Mouse (Mus musculus) CH12.LX (cell line): ENCODE data around the gene Erfe. TPM values are rescaled to one million over a fixed set of nuclear protein-coding genes. Genes with fewer than 3 reads are reported as not detected.

Experiments
- DNase-seq: peaks from one replicate; pipeline ENCODE4 v3.0.0-alpha.2; 2013; ENCODE audit errors: extremely low read depth
- H3K27ac ChIP-seq: 2 replicates; pipeline ENCODE4 v1.5.1; 2012; ENCODE audit warnings: low read depth, mild to moderate bottlenecking, control low read depth, moderate library complexity; ENCODE audit not compliant: insufficient read depth
- H3K27me3 ChIP-seq: replicated peaks from 2 replicates; pipeline ENCODE3; 2012; ENCODE audit warnings: inconsistent platforms
- H3K36me3 ChIP-seq, 2 experiments: replicated peaks in 1 of 2; 2 replicates each; pipeline versions ENCODE3 to v1.6.1; 2012; ENCODE audit warnings: inconsistent platforms in 1 of 2, low read length in 1 of 2, mild to moderate bottlenecking in 1 of 2, mixed read lengths in 1 of 2, moderate library complexity in 1 of 2; ENCODE audit not compliant: control insufficient read depth in 1 of 2, insufficient read depth in 1 of 2
- H3K4me1 ChIP-seq, 2 experiments: 2 replicates each; pipeline ENCODE4 v1.6.1; 2012; ENCODE audit warnings: inconsistent platforms in 1 of 2, moderate library complexity in 1 of 2; ENCODE audit not compliant: insufficient read depth in 2 of 2, control insufficient read depth in 1 of 2
- H3K4me2 ChIP-seq: 2 replicates; pipeline ENCODE4 v1.6.1; 2012; ENCODE audit warnings: low read depth, mild to moderate bottlenecking, control low read depth; ENCODE audit not compliant: poor library complexity, insufficient read depth, severe bottlenecking
- H3K4me3 ChIP-seq, 3 experiments: fragments of 150-350 bp in 1 of 3; sonication (generic) in 1 of 3; replicated peaks in 1 of 3; 2 replicates each; pipeline versions ENCODE3 to v1.5.1; 2011 to 2012; ENCODE audit warnings: low read depth in 2 of 3, low read length in 2 of 3, mild to moderate bottlenecking in 2 of 3, moderate library complexity in 2 of 3, control low read depth in 1 of 3, improper control_type of control experiment in 1 of 3, inconsistent platforms in 1 of 3, mixed read lengths in 1 of 3; ENCODE audit not compliant: poor library complexity in 1 of 3
- H3K79me2 ChIP-seq: replicated peaks from 2 replicates; pipeline ENCODE4 v1.6.1; 2012; ENCODE audit warnings: mild to moderate bottlenecking, moderate library complexity; ENCODE audit not compliant: control insufficient read depth, poor library complexity, insufficient read depth, severe bottlenecking; ENCODE audit errors: extremely low read depth
- H3K9ac ChIP-seq: 2 replicates; pipeline ENCODE4 v1.6.1; 2012; ENCODE audit warnings: low read depth, mild to moderate bottlenecking, control low read depth, moderate library complexity; ENCODE audit not compliant: insufficient read depth
- H3K9me3 ChIP-seq: replicated peaks from 2 replicates; pipeline ENCODE3; 2012; ENCODE audit warnings: low read length, inconsistent platforms, mixed read lengths
- BHLHE40 ChIP-seq: IDR thresholded peaks from 2 replicates; pipeline ENCODE4 v1.6.1; 2011; ENCODE audit warnings: mild to moderate bottlenecking, low read depth, low read length, improper control_type of control experiment
- E2F4 ChIP-seq: IDR thresholded peaks from 2 replicates; pipeline ENCODE4 v1.6.1; 2011; ENCODE audit warnings: low read depth, low read length, improper control_type of control experiment; ENCODE audit not compliant: insufficient replicate concordance
- EP300 ChIP-seq: IDR thresholded peaks from 2 replicates; pipeline ENCODE4 v1.6.1; 2011; ENCODE audit warnings: low read length, improper control_type of control experiment
- ETS1 ChIP-seq: conservative IDR thresholded peaks from 2 replicates; pipeline ENCODE4 v1.6.1; 2012; ENCODE audit warnings: low read depth, mild to moderate bottlenecking, inconsistent platforms, low read length, improper control_type of control experiment, moderate library complexity
- JUND ChIP-seq: conservative IDR thresholded peaks from 2 replicates; pipeline ENCODE4 v1.6.1; 2011; ENCODE audit warnings: low read depth, low read length, improper control_type of control experiment
- KAT2A ChIP-seq: IDR thresholded peaks from 2 replicates; pipeline ENCODE4 v1.6.1; 2012; ENCODE audit warnings: low read length, improper control_type of control experiment, inconsistent platforms; ENCODE audit not compliant: insufficient replicate concordance
- MAFK ChIP-seq: IDR thresholded peaks from 2 replicates; pipeline ENCODE4 v1.6.1; 2011; ENCODE audit warnings: low read length, improper control_type of control experiment; ENCODE audit not compliant: insufficient replicate concordance
- MAX ChIP-seq: IDR thresholded peaks from 2 replicates; pipeline ENCODE4 v1.6.1; 2011; ENCODE audit warnings: low read length, improper control_type of control experiment
- MXI1 ChIP-seq: IDR thresholded peaks from 2 replicates; pipeline ENCODE4 v1.6.1; 2011; ENCODE audit warnings: mild to moderate bottlenecking, low read depth, low read length, improper control_type of control experiment
- MYC ChIP-seq: IDR thresholded peaks from 2 replicates; pipeline ENCODE4 v1.6.1; 2011; ENCODE audit warnings: low read depth, mild to moderate bottlenecking, improper control_type of control experiment, low read length
- NELFE ChIP-seq: IDR thresholded peaks from 2 replicates; pipeline ENCODE4 v1.6.1; 2011; ENCODE audit warnings: low read depth, low read length, improper control_type of control experiment
- PAX5 ChIP-seq: IDR thresholded peaks from 2 replicates; pipeline ENCODE4 v1.6.1; 2012; ENCODE audit warnings: low read length, inconsistent platforms, mixed read lengths
- POLR2A ChIP-seq: IDR thresholded peaks from 2 replicates; pipeline ENCODE4 v1.6.1; 2011; ENCODE audit warnings: low read depth, mild to moderate bottlenecking, improper control_type of control experiment, low read length
- POLR2AphosphoS2 ChIP-seq: IDR thresholded peaks from 2 replicates; pipeline ENCODE4 v1.6.1; 2011; ENCODE audit warnings: low read depth, low read length, improper control_type of control experiment
- RCOR1 ChIP-seq: conservative IDR thresholded peaks from 2 replicates; pipeline ENCODE4 v1.6.1; 2012; ENCODE audit warnings: low read depth, mild to moderate bottlenecking, inconsistent platforms, low read length, improper control_type of control experiment
- SIN3A ChIP-seq: IDR thresholded peaks from 2 replicates; pipeline ENCODE4 v1.6.1; 2012; ENCODE audit warnings: low read length, improper control_type of control experiment, inconsistent platforms
- TBP ChIP-seq: conservative IDR thresholded peaks from 2 replicates; pipeline ENCODE4 v1.6.1; 2011; ENCODE audit warnings: low read depth, low read length, improper control_type of control experiment
- TCF12 ChIP-seq: IDR thresholded peaks from 2 replicates; pipeline ENCODE4 v1.6.1; 2014; ENCODE audit warnings: low read depth, mild to moderate bottlenecking, inconsistent platforms, low read length, improper control_type of control experiment
- UBTF ChIP-seq: IDR thresholded peaks from 2 replicates; pipeline ENCODE4 v1.6.1; 2012; ENCODE audit warnings: low read depth, mild to moderate bottlenecking, inconsistent platforms, low read length, improper control_type of control experiment, moderate library complexity
- ZNF384 ChIP-seq: IDR thresholded peaks from 2 replicates; pipeline ENCODE4 v1.6.1; 2012; ENCODE audit warnings: low read depth, low read length, improper control_type of control experiment, inconsistent platforms
- dilution Hi-C: fragments of 300-500 bp; cut with MboI; formaldehyde crosslinking; loops from 2 replicates; pipeline ENCODE4 v1.14.3; 2020; ENCODE audit warnings: low sequenced_read_pairs; ENCODE audit not compliant: extremely low pct_unique_long_range_greater_than_20kb, extremely low pct_ligation_motif_present
- in situ Hi-C: fragments of 300-500 bp; cut with MboI; formaldehyde crosslinking; loops from 3 replicates; pipeline ENCODE4 v1.14.3; 2019; ENCODE audit warnings: low sequenced_read_pairs, low pct_ligation_motif_present, low pct_unique_long_range_greater_than_20kb, mixed read lengths
- polyA plus RNA-seq: library from polyadenylated mRNA; unstranded; fragments of >175 nt; gene quantifications from 2 replicates; pipeline ENCODE4 v1.2.1, GENCODE M21; 2012; ENCODE audit warnings: low read depth; ENCODE audit not compliant: insufficient read length
- total RNA-seq, 2 experiments: library from RNA; depleted of rRNA; stranded (reverse); fragments of 300-350 nt in 1 of 2; fragments of >200 nt in 1 of 2; gene quantifications; 2 replicates each; pipeline ENCODE4 v1.2.3; 2012 to 2014

Gene Erfe
- total and polyA plus RNA-seq, 3 experiments: 2.2 to 8.4 (median 2.3) TPM

GRCm38 (mm10) chr1:91419862-91420600 is 53.8 kb downstream of the Erfe start:
- peaks cover 0 to 6% of the 10 kb centered on the region in 2 experiments; a peak in 2 of 4 replicates for H3K4me1 ChIP-seq
- no peak overlapping the region for H3K4me2 ChIP-seq
- no peaks in the 10 kb centered on the region for H3K27me3 ChIP-seq
- dilution Hi-C loops (no loop called here), in situ Hi-C loops (loop anchor here (10.0 kb wide), 1 partner anchor 145 kb away; no protein-coding TSS in a partner anchor)
- H3K79me2 ChIP-seq: no peaks in the 10 kb centered on the region
- no peak overlapping the region for H3K9ac ChIP-seq
- no peak for DNase-seq
- H3K9me3 ChIP-seq: no peaks in the 10 kb centered on the region
- H3K4me3 ChIP-seq: no peak overlapping the region
- peaks cover 41 to 69% of the 10 kb centered on the region in 2 experiments for H3K36me3 ChIP-seq
- no peak for TF ChIP-seq KAT2A
- TF ChIP-seq MAX: no peak
- no peak for TF ChIP-seq POLR2AphosphoS2
- TF ChIP-seq JUND: no peak
- TF ChIP-seq ZNF384: no peak
- TF ChIP-seq MXI1: no peak
- no peak for TF ChIP-seq EP300
- TF ChIP-seq E2F4: no peak
- no peak for TF ChIP-seq RCOR1
- no peak for TF ChIP-seq PAX5
- TF ChIP-seq BHLHE40: no peak
- TF ChIP-seq UBTF: no peak
- no peak for TF ChIP-seq ETS1
- TF ChIP-seq SIN3A: no peak
- no peak overlapping the region for H3K27ac ChIP-seq

DNA sequence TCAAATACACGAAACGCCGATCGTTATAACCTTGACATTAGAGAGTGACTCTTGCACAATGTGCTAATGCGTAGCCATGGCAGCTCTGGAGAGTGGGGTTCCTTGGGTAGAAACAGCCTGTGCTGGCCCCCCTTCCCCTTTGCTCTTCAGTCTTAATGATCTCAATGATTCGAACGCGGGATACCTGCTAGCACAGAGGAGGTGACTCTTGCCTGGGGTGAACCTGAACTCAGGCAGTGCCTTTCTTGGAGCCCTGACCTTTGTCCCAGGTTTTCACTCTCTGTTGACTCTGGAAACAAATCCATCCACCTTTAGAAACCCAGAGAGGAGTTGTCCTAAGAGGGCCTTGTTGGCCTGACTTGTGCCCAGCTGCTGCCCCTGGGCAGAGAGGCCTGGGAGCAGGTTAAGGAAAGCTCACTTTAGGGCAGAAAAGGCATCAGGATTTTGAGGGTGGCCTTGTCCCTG is 54.4 kb downstream of the Erfe start:
- dilution Hi-C loops: no loop called here
- peaks cover 44 to 74% of the 10 kb centered on the region in 2 experiments for H3K36me3 ChIP-seq

More for the DNA sequence above, 54.4 kb downstream of the Erfe start:
- no peak for DNase-seq
- TF ChIP-seq TBP (no peak), KAT2A (no peak), NELFE (no peak), MXI1 (no peak), EP300 (no peak), POLR2A (no peak), MYC (no peak), BHLHE40 (no peak), TCF12 (no peak), RCOR1 (no peak), MAFK (no peak)
- no peak overlapping the region for H3K27ac ChIP-seq
- H3K9me3 ChIP-seq: no peaks in the 10 kb centered on the region
- H3K4me1 ChIP-seq: no peaks in the 10 kb centered on the region
- no peak overlapping the region for H3K4me3 ChIP-seq
- no peaks in the 10 kb centered on the region for H3K27me3 ChIP-seq
- in situ Hi-C loops: loop anchor here (10.0 kb wide), 1 partner anchor 144 kb away; no protein-coding TSS in a partner anchor
- H3K79me2 ChIP-seq: no peaks in the 10 kb centered on the region
- no peak overlapping the region for H3K4me2 ChIP-seq
- H3K9ac ChIP-seq: no peak overlapping the region

Other genes starting within 250 kb of the Erfe start
- not detected in 2 replicates for gene Rbm44, start 221.3 kb upstream of the Erfe start, total RNA-seq (2012; rRNA removed)
- 0.24 and 0.44 TPM in 2 replicates for gene Rbm44, start 221.3 kb upstream of the Erfe start, total RNA-seq (2014; rRNA removed)
- gene Rbm44, start 221.3 kb upstream of the Erfe start, polyA plus RNA-seq: 0.23 and 0.25 TPM in 2 replicates
- gene Ramp1, start 186.6 kb upstream of the Erfe start, total RNA-seq (2012; rRNA removed): not detected in 2 replicates
- not detected in 2 replicates for gene Ramp1, start 186.6 kb upstream of the Erfe start, total RNA-seq (2014; rRNA removed)
- not detected in 2 replicates for gene Ramp1, start 186.6 kb upstream of the Erfe start, polyA plus RNA-seq
- gene Ube2f, start 116.1 kb upstream of the Erfe start, total RNA-seq (2012; rRNA removed): 30.3 and 35.6 TPM in 2 replicates
- 58.1 and 58.8 TPM in 2 replicates for gene Ube2f, start 116.1 kb upstream of the Erfe start, total RNA-seq (2014; rRNA removed)
- 69.3 and 70.5 TPM in 2 replicates for gene Ube2f, start 116.1 kb upstream of the Erfe start, polyA plus RNA-seq
- 25.6 and 31.9 TPM in 2 replicates for gene Scly, start 68.1 kb upstream of the Erfe start, total RNA-seq (2012; rRNA removed)
- gene Scly, start 68.1 kb upstream of the Erfe start, total RNA-seq (2014; rRNA removed): 15.8 and 21.3 TPM in 2 replicates
- gene Scly, start 68.1 kb upstream of the Erfe start, polyA plus RNA-seq: 66.6 and 71.2 TPM in 2 replicates
- 9.8 and 10.5 TPM in 2 replicates for gene Espnl, start 44.4 kb upstream of the Erfe start, total RNA-seq (2012; rRNA removed)
- 7.0 and 7.8 TPM in 2 replicates for gene Espnl, start 44.4 kb upstream of the Erfe start, total RNA-seq (2014; rRNA removed)
- 10.7 and 11.2 TPM in 2 replicates for gene Espnl, start 44.4 kb upstream of the Erfe start, polyA plus RNA-seq
- 0.17 and 0.34 TPM in 2 replicates for gene Klhl30, start 15.4 kb upstream of the Erfe start, total RNA-seq (2012; rRNA removed)
- gene Klhl30, start 15.4 kb upstream of the Erfe start, total RNA-seq (2014; rRNA removed): 0.30 and 0.32 TPM in 2 replicates
- gene Klhl30, start 15.4 kb upstream of the Erfe start, polyA plus RNA-seq: 0.47 and 0.49 TPM in 2 replicates
- gene Ilkap, start 32.4 kb downstream of the Erfe start, total RNA-seq (2012; rRNA removed): 77.9 and 98.8 TPM in 2 replicates
- 79.1 and 100 TPM in 2 replicates for gene Ilkap, start 32.4 kb downstream of the Erfe start, total RNA-seq (2014; rRNA removed)
- 101 and 115 TPM in 2 replicates for gene Ilkap, start 32.4 kb downstream of the Erfe start, polyA plus RNA-seq
- 25.7 and 32.7 TPM in 2 replicates for gene Hes6, start 47.6 kb downstream of the Erfe start, total RNA-seq (2012; rRNA removed)
- 14.6 and 15.4 TPM in 2 replicates for gene Hes6, start 47.6 kb downstream of the Erfe start, total RNA-seq (2014; rRNA removed)
- gene Hes6, start 47.6 kb downstream of the Erfe start, polyA plus RNA-seq: 21.1 and 21.4 TPM in 2 replicates
- 4.2 and 4.7 TPM in 2 replicates for gene Per2, start 92.9 kb downstream of the Erfe start, total RNA-seq (2012; rRNA removed)
- 2.7 and 2.8 TPM in 2 replicates for gene Per2, start 92.9 kb downstream of the Erfe start, total RNA-seq (2014; rRNA removed)
- gene Per2, start 92.9 kb downstream of the Erfe start, polyA plus RNA-seq: 5.2 and 5.8 TPM in 2 replicates
- gene Traf3ip1, start 128.2 kb downstream of the Erfe start, total RNA-seq (2012; rRNA removed): 5.0 and 5.5 TPM in 2 replicates
- gene Traf3ip1, start 128.2 kb downstream of the Erfe start, total RNA-seq (2014; rRNA removed): 5.1 and 5.9 TPM in 2 replicates
- gene Traf3ip1, start 128.2 kb downstream of the Erfe start, polyA plus RNA-seq: 7.5 and 10.0 TPM in 2 replicates
- 9.5 and 10.8 TPM in 2 replicates for gene Asb1, start 174.1 kb downstream of the Erfe start, total RNA-seq (2012; rRNA removed)
- gene Asb1, start 174.1 kb downstream of the Erfe start, total RNA-seq (2014; rRNA removed): 5.7 and 6.4 TPM in 2 replicates
- gene Asb1, start 174.1 kb downstream of the Erfe start, polyA plus RNA-seq: 6.1 and 6.9 TPM in 2 replicates